Mouse (Mus musculus): ENCODE measurements at regions not wholly inside any gene's neighbourhood (a gene's known extent, or its start where the extent isn't known, plus 50 kb on each side); places are given as distances from the start of the nearest gene placed in this dataset.

DNA sequence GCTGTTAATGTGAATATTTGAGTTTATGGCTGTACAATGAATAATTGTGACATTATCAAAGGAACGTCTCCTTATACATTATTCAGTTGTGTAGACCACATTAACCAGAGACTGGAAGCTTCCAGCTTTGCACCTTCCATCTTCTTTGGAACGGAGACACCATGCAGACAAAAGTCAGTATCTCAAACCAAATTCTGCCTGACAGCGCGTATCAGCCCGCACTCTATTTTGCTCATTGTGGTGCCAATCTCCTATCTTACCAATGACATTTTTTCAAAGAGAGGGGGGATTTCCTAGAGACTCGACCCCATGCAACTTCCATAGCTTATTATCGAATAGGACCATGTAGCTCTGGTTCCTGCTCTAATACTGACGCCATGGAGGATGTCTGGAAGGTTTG is 69.9 kb upstream of the Tmco5 start:
- no peak for DNase-seq

DNA sequence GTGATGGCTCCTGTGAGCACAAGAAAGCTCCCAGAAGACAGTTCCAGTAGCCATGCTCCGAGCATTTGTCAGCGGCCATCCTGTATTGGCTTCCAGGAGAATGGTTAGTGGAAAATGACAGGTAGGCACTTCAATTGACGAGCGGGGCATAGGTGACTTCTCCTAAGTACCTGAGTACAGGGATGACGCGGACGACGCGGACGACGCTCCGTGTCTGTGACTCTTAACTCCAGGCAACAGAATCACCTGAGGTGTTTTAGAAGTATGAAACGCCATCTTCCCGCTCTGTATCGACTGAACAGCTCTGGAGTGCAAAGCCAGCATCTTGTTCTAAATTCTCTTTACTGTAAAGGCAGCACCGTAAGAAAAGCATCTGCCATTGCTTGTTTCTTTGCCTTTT is 68.4 kb upstream of the Tmco5 start:
- no peak for DNase-seq

DNA sequence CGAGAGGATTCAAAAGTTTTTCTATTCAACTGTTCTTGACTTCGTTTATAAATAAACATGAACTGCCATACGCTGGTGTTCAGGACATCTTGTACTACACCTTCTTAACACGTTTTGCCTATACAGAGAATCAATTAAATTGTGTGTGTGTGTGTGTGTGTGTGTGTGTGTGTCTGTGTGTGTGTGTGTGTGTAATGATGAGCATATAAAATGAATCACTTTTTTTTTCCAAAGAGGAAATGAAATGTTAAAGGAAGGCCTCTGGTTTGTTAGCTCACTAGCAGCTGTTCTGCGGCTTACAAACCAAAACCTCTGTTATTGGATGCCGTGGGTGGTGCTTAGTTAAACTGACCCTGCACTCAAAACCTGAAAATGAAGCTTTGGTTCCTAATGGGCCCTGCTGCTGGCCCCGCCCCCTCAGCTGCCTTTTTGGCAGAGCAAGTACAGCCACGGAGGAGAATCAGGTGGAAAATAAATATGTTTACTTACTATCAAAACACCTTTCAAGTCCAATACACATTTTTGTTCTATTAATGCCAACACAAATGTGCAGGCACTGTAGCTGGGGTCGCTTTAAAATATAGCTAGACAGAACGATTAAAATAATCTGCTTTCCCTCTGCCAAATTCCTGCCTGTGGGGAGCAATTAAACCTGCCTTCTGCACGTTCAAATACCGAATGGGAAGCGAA is 65.5 kb upstream of the Tmco5 start:
- peak; percentile 34 for DNase-seq

DNA sequence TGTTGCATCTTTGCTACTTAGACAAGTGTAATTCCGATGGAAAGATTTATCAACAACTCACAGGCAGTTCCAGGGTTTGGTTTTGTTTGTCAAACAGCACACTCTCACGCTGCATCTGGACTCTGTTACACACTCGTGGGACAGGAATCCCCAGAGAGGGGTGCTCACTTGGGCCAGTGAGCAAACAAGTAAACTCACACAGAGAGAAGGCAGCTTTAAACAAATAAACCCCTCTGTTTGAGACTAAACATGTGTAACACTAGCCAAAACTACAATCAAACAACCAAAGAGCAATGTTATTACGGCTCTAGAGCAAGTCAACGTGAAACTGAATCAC is 65.0 kb upstream of the Tmco5 start:
- no peak for DNase-seq

DNA sequence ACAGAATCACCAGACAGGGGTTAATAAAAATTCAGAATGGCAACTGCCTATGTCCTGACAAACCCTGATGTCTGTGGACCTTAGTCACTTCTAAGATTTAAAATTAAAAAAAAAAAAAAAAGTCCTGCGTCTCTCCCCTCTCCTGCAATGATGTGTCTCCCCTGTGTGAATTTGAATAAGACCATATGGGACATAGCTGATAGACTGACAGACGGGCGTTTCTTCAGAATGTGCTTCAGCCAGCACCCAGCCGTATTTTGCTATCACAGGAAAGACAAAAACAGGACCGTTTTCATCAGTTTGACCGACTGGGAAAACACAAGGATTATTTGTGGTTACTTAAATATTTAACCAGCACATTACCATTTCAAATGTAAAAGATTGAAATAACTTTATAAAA is 61.4 kb upstream of the Tmco5 start:
- no peak for DNase-seq

DNA sequence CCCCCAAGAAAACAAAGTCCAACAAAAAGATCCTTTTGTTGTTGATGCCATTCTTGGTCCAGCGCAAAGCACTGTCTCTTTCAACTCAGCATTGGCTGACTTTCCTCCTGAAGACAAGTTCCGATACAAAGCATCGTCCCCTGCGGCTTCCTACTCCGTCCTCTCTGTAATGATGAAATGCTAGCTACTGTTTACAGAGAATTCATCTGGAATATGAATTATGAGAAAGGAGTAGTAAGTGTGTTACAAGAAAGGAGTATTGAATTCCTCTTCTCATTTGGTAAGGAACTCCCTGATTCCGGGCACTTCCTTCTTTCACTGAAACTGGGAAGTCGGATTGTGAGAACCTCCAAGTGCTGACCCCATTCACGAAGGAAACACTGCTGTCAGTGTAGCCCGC is 60.9 kb upstream of the Tmco5 start:
- DNase-seq, result no peak

DNA sequence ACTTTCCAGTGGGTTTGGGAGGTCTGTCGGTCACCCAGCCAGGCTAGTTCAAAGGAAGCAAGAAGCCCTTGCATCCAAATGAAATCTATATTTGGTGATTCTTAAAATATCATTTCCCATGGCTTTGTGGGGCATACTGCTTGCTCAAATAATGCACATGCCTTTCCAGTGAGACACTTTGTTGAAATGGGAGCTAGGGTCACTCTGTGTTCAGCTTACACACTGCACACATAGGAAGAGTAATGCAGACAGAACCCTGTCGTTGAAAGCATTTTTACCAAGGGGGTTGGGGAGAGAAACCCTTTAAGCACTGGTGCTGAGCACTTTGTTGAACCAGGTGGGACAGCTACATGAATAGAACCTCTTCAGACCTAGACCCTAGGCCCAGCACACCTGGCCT is 59.9 kb upstream of the Tmco5 start:
- DNase-seq, result no peak

DNA sequence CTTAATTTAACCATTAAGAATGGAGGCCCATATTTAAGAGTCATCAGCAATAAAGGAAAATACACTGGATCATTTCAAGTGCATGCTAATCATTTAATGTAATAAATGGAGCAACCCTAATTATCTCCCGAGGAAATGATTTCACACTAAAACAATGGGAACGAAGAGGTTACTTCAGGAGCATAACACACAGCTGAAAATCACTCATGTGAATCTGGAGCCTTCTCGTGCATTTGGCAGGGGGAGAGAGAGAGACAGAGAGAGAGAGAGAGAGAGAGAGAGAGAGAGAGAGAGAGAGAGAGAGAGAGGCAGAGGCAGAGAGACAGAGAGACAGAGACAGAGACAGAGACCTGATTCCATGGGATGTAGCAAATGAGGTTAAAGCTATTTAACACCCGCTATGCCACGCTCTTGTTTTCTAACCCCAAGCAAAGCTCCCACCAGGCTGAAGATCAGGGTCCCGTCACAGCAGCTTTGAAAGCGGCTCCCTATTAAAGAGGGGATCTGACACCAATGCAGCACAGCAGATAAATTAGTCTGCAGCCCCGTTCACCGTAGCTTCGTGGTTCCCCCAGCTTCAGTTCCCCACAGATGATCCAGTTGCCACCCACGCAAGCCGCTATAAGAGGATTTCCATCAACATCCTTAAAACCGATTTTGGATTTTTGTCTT is 59.3 kb upstream of the Tmco5 start:
- no peak for DNase-seq

DNA sequence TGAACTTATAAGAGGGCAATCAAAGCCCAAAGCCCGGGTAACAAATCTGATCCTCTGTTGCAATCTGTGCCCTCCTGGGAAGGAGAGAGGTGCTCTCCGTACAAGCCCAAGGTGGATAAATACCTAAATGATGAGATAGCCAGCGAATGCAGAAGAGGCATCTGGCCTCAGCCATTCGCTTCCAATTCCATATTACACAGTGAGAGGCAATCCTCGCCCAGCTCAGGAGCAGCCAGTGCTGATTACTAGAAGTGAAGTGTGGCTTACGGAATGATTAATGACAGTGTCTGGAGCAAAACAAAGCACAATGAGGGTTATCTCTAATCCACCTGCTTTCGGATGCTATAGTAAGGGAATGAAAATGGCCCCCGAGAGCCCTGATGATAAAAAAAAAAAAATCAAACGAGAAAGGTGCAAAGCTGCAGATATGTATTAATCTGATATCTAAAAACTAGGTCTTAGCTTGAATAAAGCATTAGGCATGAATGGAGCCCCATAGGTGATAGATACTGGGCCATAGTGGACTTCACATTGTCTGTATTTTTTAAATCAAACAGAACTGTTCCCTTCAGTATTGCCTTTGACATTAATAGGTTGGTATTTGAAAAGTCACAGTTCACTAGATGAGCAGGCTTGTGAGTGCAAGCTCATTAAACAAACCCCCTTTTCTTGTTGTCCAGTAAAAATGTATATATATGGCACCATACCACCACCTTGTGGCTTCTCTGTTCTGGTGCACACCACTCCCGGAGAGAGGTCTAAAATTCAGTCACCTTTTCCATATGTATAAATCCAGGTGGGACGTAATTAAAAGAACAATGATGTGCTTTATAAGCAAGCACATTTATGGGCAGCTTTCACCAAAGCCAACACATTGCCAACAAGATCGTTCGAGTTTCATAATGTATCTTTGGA is 57.4 kb upstream of the Tmco5 start:
- DNase-seq, result peak; percentile 15

Measured in kidney, postnatal 14 days (tissue).